Mouse (Mus musculus) CD4-positive, CD25-positive, alpha-beta regulatory T cell, adult 4 months (primary cell): ENCODE measurements around the gene Pts. TPM values are rescaled to one million over a fixed set of nuclear protein-coding genes. Genes with fewer than 3 reads are reported as not detected.
A peak's percentile ranks its signal among the peaks of the same experiment; 100 is the strongest.

Experiments
- ATAC-seq: one replicate; pipeline ENCODE4 v1.8.0; 2017
- polyA plus RNA-seq, 2 experiments: library from polyadenylated mRNA; unstranded; fragments of 100-300 nt; shearing (Covaris generic); gene quantifications; one replicate each; pipeline ENCODE4 v1.2.1; 2017

Gene Pts
- 100 to 1,000 TPM; 104 to 120 TPM for polyA plus RNA-seq

DNA sequence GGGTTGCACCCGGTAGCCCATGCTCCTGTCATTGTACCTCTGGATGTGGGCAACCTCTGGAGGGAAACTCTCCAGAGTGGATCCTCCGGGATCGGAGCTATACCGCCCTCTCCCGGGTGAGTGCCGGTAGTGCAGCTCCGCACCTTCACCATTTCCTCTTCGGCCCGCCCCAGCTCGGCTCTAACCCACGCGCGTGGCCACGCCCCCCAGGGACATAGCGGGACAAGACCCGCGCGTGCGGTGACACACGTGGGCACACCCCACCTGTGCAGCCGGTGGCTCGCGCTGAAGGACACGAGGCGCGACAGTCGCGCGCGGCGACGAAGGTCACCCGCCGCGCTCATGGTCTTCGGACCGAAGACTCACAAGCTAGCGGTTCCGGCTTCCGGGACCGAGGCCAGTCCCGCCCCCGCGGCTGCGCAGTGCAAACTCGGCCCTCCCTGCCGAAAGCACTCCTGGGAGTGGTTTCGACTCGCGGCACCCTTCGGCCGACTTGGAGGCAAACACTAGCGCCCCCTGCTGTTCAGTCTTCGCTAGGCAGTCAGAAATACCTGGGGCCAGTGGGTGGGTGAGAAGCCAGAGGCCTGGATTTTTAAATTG, at the start of gene Pts:
Gene Pts, minus strand, starts transcription at position 432 of the 600 bp plus-strand sequence.
- ATAC-seq: peak; percentile 92

DNA sequence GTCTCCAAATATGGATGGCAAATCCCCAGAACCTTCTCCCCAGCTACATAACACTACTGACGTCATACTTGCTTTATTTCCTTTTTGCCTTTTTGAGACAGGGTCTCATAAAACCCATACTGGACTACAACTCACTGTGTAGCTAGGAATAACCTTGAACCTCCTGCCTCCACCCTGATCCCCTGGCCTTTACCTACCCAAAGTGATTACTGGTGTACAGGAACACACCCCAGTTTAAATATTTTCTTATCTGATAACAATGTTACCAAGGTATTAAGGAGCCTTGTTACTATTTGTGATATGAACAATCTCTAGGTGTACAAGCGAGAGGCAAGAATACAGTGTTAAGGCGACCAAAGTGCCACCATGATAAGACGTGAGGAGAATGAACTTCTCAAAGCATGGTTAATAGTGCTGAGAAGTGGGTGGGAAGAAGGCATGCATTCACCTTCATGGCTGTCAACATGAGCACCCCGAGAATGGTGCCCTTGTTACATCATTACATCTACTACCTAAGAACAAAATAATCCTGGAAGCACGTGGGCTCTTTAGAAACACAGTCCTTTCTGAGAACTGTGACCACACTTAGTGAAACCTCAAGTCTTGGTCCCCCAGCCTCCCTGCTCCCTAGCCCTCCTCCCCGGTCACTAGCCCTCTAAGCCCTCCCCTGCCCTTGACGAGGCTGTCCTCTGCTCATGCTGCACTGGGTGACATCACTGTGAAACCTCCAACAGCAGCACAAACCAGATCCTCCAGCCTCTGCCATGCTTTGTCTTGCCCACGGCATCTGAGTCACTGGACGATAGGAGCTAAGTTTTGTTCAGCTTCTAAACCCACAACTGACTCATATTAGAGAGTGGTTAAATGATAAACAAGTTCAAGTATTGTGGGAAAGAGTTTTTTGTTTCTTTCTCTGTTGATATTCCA, 41.3 kb upstream of the Pts start:
- no peak for ATAC-seq

DNA sequence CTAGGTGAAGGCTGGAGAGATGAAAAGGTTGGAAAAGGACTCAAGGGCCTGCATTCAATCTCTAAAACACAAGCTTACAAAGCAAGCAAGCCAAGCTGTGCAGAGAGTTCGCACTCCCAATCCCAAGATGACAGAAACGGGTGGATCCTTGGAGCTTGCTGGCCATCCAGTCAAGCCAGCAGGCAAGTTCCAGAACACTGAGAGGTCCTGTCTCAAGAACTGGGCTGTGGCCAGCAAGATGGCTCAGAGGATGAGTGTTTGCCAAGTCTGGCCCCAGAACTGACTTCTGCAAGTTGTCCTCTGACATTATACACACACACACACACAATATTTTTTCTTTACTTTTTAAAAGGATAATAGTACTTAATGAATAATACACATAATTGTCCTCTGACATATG, 39.4 kb upstream of the Pts start:
- ATAC-seq: no peak

DNA sequence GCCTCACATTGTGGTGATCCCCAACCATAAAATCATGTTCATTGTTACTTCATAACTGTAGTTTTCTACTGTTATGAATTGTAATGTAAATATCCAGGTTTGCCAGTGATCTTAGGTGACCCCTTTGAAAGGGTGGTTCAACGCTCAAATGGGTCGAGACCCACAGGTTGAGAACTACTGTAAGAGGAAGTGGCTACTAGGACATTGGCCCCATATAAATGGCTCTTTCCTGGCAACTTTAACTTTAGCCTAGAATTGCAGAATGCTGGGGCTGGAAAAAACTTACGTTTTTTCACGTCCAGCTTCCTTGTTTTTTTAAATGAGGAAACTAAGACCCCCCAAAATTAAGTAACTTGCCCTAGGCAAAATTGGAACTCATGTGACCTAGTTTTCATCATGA, 38.8 kb upstream of the Pts start:
- no peak for ATAC-seq

DNA sequence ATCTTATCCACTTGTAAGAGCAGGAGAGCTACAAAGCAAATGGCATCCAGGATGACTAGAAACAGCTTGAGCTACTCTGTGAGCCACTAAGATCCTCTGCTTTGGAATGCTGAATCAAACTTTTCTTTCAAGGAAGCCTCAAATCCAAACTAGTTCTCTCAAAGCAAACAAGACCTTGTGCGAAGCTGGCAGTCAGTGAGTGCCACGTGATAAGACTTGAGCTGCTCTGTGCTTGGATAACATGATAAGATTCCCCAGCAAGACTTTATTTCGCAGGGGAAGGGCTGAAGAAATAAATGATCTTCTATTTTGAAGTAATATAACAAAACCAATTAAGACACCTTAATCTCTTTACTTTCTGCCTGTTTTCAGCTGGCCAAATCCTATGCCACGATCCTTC, 37.4 kb upstream of the Pts start:
- no peak for ATAC-seq

DNA sequence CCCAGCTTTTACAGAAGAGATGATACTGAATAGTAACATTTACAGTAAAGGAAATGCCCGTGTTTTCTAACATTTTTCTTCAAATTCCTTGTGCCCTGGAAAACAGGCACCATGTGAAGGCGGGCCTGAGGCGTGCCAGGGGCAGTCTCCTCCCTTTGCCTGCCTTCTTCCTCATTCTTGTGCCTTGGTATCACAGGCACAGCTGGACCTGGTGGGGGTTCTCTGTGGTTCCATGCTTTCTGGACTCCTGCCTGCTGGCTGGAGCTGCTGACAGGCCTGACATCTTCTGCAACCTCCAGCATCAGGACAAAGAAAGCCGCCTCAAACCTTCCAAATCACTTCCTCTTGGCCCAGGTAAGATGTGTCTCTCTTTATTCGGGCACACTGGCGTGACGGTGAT, 36.6 kb upstream of the Pts start:
- no peak for ATAC-seq

DNA sequence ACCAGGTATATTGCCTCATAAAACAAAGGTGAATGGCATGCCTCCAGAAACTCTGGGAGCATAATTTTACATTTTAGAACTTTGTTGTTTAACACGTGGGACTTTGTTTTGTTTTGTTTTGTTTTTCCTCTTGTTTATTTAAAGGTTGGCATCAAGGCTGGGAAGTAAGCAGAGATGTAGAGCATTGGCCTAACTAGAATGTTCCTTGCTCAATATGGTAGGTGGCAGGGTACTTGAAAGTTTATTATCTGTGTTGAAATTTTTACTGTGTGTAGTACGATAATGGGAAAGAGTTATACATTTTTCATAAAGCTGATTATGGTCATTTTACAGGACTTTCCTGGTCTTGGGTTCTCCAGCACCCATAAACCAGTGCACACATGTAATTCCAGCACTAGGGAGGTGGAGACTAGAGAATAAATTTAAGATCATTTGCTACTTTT, 33.4 kb upstream of the Pts start:
- ATAC-seq: no peak

DNA sequence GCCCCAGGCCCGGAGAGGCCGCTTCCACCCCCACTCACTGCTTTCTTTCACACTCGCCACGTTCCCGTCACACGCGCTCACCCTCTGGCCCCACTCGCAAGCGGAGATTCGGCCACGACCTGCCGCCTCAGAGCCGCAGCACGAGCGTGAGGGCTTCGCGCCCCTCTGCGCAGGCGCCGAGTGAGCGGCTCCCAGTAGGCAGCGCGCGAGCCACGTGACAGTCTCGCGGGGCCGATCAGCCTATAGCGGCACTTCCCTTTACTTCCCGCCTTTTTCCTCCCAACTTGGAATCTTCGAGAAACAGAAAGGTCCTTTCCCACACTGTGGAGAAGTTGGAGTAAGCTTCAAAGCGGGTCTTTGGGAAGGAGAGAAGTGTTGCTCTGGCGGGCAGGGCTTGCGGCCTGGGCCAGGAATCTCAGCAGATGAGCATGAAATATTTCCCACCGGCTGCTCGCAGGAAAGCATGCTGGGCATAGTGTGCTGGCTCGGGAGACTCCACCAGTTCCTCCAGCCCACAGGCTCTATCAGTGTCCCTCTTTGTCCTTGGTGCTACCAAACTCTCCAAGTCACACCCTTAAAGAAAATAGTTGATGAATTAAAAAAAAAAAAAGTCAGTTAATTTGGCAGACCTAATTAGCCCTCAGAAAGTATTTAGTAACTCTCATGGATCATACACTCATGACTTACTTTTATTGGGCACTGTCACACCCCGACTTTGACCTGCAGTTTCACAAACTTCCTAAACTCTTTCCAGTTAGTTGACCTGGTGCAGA, 32.8 kb upstream of the Pts start, which contains the start of gene Tex12:
Gene Tex12, minus strand, starts transcription at position 181 of the 773 bp plus-strand sequence.
- no peak for ATAC-seq

DNA sequence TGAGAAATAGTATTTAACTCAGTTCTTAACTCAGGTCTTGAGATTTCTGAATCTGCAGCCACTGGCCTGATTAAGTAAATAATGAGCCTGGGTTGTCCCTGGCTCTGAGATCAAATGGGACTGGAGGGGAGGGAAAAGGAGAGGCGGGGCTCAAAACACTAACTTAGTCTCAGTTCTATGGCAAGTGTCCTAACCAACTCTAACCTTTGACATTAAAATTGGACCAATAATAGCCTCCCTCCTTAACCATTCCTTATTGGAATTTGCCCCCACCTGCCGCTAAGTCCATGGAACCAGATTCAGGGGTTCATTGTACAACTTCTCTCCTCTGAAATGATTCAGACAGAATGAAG, 26.5 kb upstream of the Pts start, which contains the start of gene Bco2:
Gene Bco2, minus strand, starts transcription at position 88 of the 353 bp plus-strand sequence.
- ATAC-seq: no peak

DNA sequence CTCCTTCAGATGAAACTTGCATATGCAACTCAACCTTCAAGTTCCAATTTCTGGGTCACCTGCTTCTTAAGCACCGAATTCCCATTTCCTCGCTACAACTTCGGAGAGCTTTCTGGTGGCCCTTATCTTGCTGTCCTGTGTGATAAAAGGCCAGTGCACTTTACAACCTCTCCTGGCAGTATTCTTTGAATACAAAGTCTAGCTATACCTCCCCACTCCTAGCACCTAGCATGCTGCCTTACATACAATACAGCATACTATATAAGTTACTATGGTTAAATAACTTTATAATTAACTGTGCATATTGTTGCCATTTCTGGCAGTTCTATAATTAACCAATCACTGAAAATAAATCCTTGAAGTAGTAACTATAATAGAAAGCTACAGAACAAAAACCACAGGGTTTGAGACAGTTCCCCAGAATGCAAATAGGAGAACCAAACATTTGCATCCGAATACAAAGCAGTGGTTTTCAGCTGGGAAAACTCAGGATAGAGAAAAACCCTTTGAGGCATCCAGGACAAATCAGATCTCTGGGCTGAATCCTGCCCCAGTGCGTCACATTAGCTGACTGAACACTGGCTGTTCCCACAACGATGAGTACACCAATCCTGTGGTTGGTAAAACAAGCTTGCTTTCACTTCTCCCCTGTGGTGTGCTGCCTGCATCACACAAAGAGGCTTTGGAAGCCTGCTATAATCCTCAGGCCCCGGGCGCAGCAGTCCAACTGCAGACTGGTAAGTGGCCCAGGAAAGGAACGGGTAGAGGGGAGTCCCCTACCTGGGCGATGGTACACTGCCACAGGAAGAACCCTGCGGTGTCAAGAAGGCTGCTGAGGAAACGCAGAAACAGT, 25.9 kb upstream of the Pts start, which contains the start of gene Il18:
Gene Il18, plus strand, starts transcription at position 587 of the 853 bp plus-strand sequence.
- peak; percentile 98 for ATAC-seq

DNA sequence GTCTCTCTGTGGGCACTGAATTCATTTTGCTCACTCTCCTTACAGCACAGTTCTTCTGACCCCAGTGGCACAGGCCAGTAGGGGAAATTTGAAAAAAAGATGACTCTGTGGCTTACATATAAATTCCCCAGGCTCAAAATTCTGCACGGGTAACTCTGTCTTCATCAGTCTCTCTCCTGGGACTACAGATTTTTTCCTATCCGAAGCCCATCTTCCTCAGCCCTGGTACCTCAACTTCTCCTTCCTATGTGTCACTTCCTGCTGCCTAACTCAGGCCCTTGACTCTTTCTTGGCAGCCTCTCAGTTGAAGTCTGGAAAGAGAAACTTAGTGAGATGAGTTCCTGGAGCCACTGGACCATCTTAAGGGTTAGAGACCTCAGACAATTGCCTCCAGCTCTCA, 25.0 kb upstream of the Pts start:
- ATAC-seq: no peak

DNA sequence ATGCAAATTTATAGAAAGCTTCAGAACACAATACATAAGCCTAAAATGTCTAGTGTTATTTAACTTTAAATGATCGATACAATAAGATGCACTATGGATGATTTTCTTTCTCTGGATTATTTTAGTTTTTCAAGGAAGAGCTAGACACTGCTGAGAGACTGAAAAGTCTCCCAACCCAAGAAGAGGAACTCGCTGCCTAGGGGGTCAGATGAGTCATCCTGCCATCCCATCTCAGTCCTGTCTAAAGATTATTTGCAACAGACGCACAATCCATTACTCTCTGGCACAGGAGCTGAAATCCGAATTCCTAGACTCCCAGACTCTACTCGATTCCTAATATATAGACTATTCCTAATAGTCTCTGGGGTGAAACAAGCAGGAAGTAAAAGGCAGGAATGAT, 23.7 kb upstream of the Pts start:
- no peak for ATAC-seq

DNA sequence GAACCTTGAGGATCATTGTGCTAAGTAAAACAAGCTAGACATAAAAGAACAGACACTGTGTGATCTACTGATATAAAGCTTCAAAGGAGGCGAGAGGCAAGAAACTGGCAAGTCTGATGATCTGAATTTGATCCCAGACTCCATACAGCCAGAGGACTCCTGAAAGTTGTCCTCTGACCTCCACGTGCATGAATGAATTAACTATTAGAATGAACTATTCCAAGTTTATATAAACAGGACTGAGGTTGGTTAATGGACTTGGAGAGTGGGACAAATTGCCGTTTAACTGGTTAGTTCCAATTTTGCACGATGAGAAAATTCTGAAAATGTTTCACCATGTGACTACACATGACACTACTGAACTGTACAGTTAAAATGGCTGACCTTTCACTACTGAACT, 20.4 kb upstream of the Pts start:
- ATAC-seq: no peak

DNA sequence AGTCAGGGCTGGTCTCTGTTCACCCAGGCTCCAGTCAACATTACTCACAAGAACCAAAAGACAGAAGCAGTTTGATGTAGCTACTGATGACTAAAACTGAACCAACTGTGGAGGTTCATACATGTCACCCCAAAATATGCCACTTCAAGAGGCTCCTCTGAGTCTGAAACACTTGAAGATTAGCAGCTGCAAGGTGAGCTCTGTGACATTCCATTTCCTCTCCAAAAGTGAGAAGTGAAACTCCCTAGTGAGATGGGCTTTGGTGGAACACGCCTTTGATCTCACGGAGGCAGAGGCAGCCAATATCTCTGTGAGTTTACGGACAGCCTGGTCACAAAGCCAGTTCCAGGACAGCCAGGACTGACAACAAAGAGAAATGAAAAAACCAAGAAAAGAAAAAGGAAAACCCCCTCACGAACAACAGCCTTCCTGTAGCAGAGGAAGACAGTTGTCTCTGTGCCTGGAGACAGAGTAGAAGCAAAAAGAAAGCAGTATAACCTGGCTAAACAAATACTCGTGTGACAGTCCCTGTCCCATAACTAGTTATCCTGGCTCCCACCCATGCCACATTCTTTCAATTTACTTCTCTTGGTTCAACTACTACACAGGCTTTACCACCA, 19.4 kb upstream of the Pts start:
- ATAC-seq: peak; percentile 82

DNA sequence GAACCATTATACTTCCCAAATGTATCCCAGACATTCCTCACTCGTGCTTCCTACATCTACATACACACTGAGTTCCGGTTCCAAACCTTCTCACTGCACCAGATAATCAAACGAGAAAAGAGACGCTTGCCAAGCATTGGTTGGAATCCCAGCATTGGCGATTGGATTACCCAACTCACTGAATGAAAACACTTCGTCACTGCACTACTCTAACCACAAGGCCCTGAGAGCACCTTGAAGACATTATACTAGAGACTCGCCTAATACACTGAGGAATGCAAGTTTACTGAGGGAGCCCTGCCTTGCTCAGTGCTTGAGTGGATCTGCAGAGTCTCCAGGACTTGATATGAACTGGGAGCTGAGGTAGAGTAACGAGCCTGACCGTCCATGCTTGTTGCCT, 13.9 kb upstream of the Pts start:
- ATAC-seq: no peak

DNA sequence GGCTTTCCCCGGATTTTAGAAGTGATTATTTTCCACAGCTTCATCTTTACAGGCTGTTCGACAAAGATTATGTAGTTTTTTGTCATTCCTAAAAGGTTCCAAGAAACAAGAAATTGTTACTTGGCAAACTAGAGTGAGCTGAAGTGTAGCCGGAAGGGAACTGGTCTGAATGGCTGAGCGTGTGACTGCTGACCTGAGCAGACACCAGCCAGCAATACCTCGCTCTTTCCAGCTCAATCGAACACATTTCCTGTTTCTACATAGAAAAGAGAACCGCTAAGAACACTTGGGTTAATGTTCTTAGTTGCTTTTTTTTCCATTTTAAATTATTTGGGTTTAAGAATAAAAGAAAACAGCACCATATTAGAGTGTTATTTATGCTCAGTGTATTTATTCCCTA, 11.6 kb upstream of the Pts start:
- ATAC-seq: no peak

DNA sequence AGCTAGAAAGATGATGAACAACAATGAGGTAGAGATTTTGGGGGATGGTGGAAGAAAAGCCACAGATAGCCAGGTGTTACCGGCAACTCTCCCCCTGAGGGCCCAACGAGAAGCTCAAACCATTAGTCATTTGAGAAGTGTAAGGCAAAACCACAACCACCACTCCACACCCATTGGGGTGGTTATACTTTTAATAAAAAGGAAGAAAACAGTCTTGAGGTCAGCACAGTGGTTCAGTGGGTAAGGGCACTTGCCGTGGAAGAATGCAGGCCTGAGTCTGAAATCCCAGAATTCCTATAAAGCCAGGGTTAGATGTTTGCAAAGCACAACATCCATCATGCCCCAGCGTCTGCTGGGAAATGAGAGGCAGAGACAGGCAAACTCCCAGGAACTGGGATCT, 8.8 kb upstream of the Pts start:
- peak; percentile 52 for ATAC-seq

DNA sequence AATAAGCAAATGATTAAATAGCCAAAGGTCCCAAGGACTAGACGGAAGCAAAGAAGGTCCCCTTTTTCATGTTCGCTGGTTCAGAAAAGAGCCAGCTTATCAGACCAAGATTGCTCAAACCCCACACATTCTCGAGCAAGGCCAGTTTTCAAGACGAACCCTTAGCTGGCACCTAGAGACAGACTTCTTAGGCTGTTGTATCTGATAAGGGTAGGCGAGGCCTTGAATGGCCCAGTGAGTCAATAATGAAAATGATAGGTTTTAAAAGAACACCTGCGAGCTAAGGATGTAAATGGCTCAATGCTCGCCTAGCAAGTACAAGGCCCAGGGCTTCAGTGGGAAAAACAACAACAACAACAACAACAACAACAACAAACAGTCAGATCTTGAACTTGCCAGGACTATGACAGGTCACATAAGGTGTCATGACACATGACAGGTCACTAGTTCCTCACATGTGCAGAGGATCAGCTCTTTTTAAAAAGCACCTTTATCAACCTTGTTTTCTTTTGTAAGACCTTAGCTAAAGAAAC, 8.1 kb upstream of the Pts start:
- no peak for ATAC-seq

DNA sequence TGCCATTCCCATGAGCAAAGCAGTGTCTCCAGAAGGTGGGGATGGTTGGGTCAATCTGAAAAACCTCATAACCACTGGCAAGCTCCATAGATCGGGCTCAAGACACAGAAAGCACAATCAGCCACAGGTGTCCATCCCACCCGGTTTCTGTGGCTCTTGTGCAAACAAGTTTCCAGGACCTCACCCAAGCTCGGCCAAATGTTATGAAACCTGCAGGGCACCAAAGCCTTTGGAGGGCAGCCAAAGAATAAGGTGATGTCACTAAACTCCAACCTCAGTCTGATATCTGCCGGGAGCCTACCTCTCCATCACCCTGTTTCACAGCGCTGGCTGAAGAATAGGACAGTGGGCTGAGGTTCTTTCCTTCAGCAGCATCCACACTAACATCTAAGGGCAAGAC, 7.4 kb upstream of the Pts start:
- ATAC-seq: no peak

DNA sequence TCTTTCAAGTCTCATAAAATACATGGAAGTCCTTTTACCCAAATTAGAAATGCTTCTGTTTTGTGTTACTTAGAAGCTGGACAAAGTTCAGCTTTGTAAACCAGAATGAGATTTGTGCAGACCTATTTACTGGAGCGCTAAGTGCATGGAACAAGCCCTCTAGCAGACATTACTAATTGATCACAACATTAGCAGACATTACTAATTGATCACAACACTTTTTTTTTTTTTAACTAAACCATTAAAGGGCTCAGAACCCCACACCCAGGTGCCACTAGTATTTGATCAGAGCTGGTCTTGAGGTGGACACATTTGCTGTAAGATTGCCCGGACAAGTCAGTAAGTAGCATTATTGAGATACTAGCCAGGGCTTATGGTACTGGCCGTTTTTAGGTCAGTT, 5.3 kb upstream of the Pts start:
- peak; percentile 22 for ATAC-seq

DNA sequence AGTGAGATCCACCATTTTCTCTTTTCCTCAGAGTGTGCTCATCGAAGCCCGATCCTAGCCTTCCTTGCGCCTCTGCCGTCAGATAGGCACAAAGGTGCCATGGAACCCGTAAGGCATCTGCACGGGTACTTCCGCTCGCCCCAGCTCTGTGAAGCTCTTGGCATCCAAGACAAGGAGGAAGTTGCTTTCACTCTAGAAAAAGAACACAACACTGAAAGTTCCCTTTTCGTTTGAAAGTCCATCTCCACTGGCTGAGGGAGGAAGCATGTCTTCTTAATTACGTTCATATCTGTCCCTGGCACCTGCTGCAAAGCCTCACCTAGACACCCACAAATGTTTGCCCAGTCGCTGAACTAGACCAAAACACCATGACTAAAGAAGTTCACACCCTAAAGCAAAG, 4.8 kb upstream of the Pts start:
- peak; percentile 50 for ATAC-seq
